Mouse (Mus musculus) neural tube, embryonic 14.5 days (tissue): Measurements from ENCODE around the gene BC017158. TPM values are rescaled to one million over a fixed set of nuclear protein-coding genes. Genes with fewer than 3 reads are reported as not detected.

Source experiments
- ATAC-seq: fragments of 200-750 bp; cut with Nextera tagmentation; 2 replicates; pipeline ENCODE4 v1.8.0; 2017; ENCODE audit warnings: low read depth, mild to moderate bottlenecking, moderate TSS enrichment, moderate library complexity
- H3K27ac ChIP-seq: fragments of 300-500 bp; sonication (generic); 2 replicates; pipeline ENCODE4 v1.5.1; 2014; ENCODE audit warnings: low read depth, mild to moderate bottlenecking, control low read depth, low read length, moderate library complexity, mixed read lengths
- H3K27me3 ChIP-seq: fragments of 300-500 bp; sonication (generic); 2 replicates; pipeline ENCODE4 v1.6.1; 2014; ENCODE audit warnings: low read length; ENCODE audit not compliant: control insufficient read depth, insufficient read depth
- H3K36me3 ChIP-seq: fragments of 300-500 bp; sonication (generic); 2 replicates; pipeline ENCODE4 v1.6.1; 2014; ENCODE audit warnings: low read length, mixed read lengths; ENCODE audit not compliant: control insufficient read depth, insufficient read depth
- H3K4me1 ChIP-seq: fragments of 300-500 bp; sonication (generic); 2 replicates; pipeline ENCODE4 v1.6.1; 2014; ENCODE audit warnings: low read length; ENCODE audit not compliant: control insufficient read depth, insufficient read depth
- H3K4me2 ChIP-seq: fragments of 300-500 bp; sonication (generic); 2 replicates; pipeline ENCODE4 v1.6.1; 2014; ENCODE audit warnings: mild to moderate bottlenecking, low read depth, low read length, control low read depth
- H3K4me3 ChIP-seq: fragments of 300-500 bp; sonication (generic); 2 replicates; pipeline ENCODE4 v1.5.1; 2014; ENCODE audit warnings: low read depth, low read length, control low read depth, mixed read lengths
- H3K9ac ChIP-seq: fragments of 300-500 bp; sonication (generic); replicated peaks from 2 replicates; pipeline ENCODE4 v1.6.1; 2014; ENCODE audit warnings: low read depth, mild to moderate bottlenecking, control low read depth, low read length, mixed read lengths
- H3K9me3 ChIP-seq: fragments of 300-500 bp; sonication (generic); 2 replicates; pipeline ENCODE4 v1.6.1; 2016; ENCODE audit warnings: low read length; ENCODE audit not compliant: control insufficient read depth
- WGBS: fragments of 180-500 bp; shearing (Covaris S2); extraction: QIAGEN DNeasy Blood & Tissue Kit; methylation state at CpG from one replicate; pipeline ENCODE4 v1.1.7; 2014; 5-methylcytosine and 5-hydroxymethylcytosine counted together
- polyA plus RNA-seq: library from polyadenylated mRNA; unstranded; fragments of >200 nt; fragmentation: Nextera tagmentation; extraction: Ambion mirVana; gene quantifications from 2 replicates; pipeline ENCODE4 v1.2.1, GENCODE M21; 2014

The BC017158 gene
- polyA plus RNA-seq, 1 experiment from 2014 or later: 27.9 TPM

- Histone ChIP-seq H3K4me2 (peak overlapping the region; percentile 82), H3K36me3 (no peaks in the 10 kb centered on the region), H3K4me3 (peak overlapping the region; percentile 79; the same call in 1 of the 2 replicates), H3K9ac (no peak overlapping the region), H3K27me3 (no peaks in the 10 kb centered on the region), H3K27ac (no peak overlapping the region), H3K4me1 (peaks cover 12% of the 10 kb centered on the region), H3K9me3 (no peaks in the 10 kb centered on the region)
- no peak for ATAC-seq
- 80% methylated on average over 8 of the region's 8 CpGs for WGBS
These were observed 742 bp upstream of the BC017158 start for GRCm38 (mm10) chr7:128298481-128299342.

GRCm38 (mm10) chr7:128297291-128297616, 716 bp downstream of the BC017158 start:
- peaks cover 12% of the 10 kb centered on the region for H3K4me1 ChIP-seq
- no peaks in the 10 kb centered on the region for H3K27me3 ChIP-seq
- H3K4me3 ChIP-seq: peak overlapping the region; percentile 79
- peak overlapping the region; percentile 83 for H3K9ac ChIP-seq
- no peaks in the 10 kb centered on the region for H3K36me3 ChIP-seq
- H3K4me2 ChIP-seq: peak overlapping the region; percentile 82
- peak overlapping the region; percentile 50; the same call in 1 of the 2 replicates for H3K27ac ChIP-seq
- no peak for ATAC-seq
- 37% methylated on average over 10 of the region's 10 CpGs for WGBS
- no peaks in the 10 kb centered on the region for H3K9me3 ChIP-seq

- H3K27ac ChIP-seq: no peak overlapping the region
- no peaks in the 10 kb centered on the region for H3K27me3 ChIP-seq
- 65% methylated on average over 3 of the region's 3 CpGs for WGBS
- H3K4me3 ChIP-seq: no peak overlapping the region
- no peaks in the 10 kb centered on the region for H3K36me3 ChIP-seq
- no peaks in the 10 kb centered on the region for H3K9me3 ChIP-seq
- H3K4me2 ChIP-seq: no peak overlapping the region
- peaks cover 12% of the 10 kb centered on the region for H3K4me1 ChIP-seq
- ATAC-seq: no peak
- H3K9ac ChIP-seq: no peak overlapping the region
These were observed 1.5 kb downstream of the BC017158 start for GRCm38 (mm10) chr7:128296514-128296913.

GRCm38 (mm10) chr7:128294785-128295184, 3.2 kb downstream of the BC017158 start:
- H3K36me3 ChIP-seq: no peaks in the 10 kb centered on the region
- 90% methylated on average over 10 of the region's 10 CpGs for WGBS
- no peak overlapping the region for H3K9ac ChIP-seq
- no peaks in the 10 kb centered on the region for H3K9me3 ChIP-seq
- no peak for ATAC-seq
- no peak overlapping the region for H3K27ac ChIP-seq
- H3K4me1 ChIP-seq: peaks cover 12% of the 10 kb centered on the region
- no peaks in the 10 kb centered on the region for H3K27me3 ChIP-seq
- H3K4me2 ChIP-seq: no peak overlapping the region
- H3K4me3 ChIP-seq: no peak overlapping the region

- no peaks in the 10 kb centered on the region for H3K27me3 ChIP-seq
- H3K27ac ChIP-seq: no peak overlapping the region
- H3K9ac ChIP-seq: 0 out of 2 replicates have a peak overlapping the region, but pooled peaks have one; percentile 8
- 22% methylated on average over 9 of the region's 9 CpGs for WGBS
- peaks cover 12% of the 10 kb centered on the region; the same call in 1 of the 2 replicates for H3K36me3 ChIP-seq
- no peaks in the 10 kb centered on the region for H3K4me1 ChIP-seq
- H3K4me3 ChIP-seq: no peak overlapping the region
- H3K9me3 ChIP-seq: no peaks in the 10 kb centered on the region
- no peak overlapping the region for H3K4me2 ChIP-seq
- no peak for ATAC-seq
These were observed 8.9 kb downstream of the BC017158 start for GRCm38 (mm10) chr7:128288923-128289544.

- Histone ChIP-seq H3K4me3 (no peak overlapping the region), H3K9me3 (no peaks in the 10 kb centered on the region), H3K36me3 (peaks cover 17% of the 10 kb centered on the region; the same call in 1 of the 2 replicates), H3K4me1 (no peaks in the 10 kb centered on the region), H3K27me3 (no peaks in the 10 kb centered on the region), H3K4me2 (no peak overlapping the region), H3K9ac (no peak overlapping the region), H3K27ac (no peak overlapping the region)
- no peak for ATAC-seq
- 87% methylated on average over 8 of the region's 8 CpGs for WGBS
These were observed 12.9 kb downstream of the BC017158 start for GRCm38 (mm10) chr7:128285060-128285459.

GRCm38 (mm10) chr7:128284047-128284446, 13.9 kb downstream of the BC017158 start:
- H3K36me3 ChIP-seq: peaks cover 17% of the 10 kb centered on the region; the same call in 1 of the 2 replicates
- H3K4me1 ChIP-seq: no peaks in the 10 kb centered on the region
- no peaks in the 10 kb centered on the region for H3K9me3 ChIP-seq
- H3K9ac ChIP-seq: no peak overlapping the region
- H3K27ac ChIP-seq: no peak overlapping the region; the same call in 1 of the 2 replicates
- H3K4me3 ChIP-seq: no peak overlapping the region
- no peak overlapping the region for H3K4me2 ChIP-seq
- no peak for ATAC-seq
- no peaks in the 10 kb centered on the region for H3K27me3 ChIP-seq
- WGBS: 35% methylated on average over 5 of the region's 5 CpGs

- Histone ChIP-seq H3K9ac (no peak overlapping the region), H3K9me3 (no peaks in the 10 kb centered on the region), H3K36me3 (peaks cover 13% of the 10 kb centered on the region; the same call in 1 of the 2 replicates), H3K4me2 (no peak overlapping the region), H3K27ac (no peak overlapping the region), H3K4me3 (no peak overlapping the region), H3K4me1 (0 out of 2 replicates have a peak, but pooled peaks cover 3% of the 10 kb centered on the region), H3K27me3 (no peaks in the 10 kb centered on the region)
- WGBS: 11% methylated on average over 7 of the region's 7 CpGs
- no peak for ATAC-seq
These were observed 15.3 kb downstream of the BC017158 start for GRCm38 (mm10) chr7:128282532-128283244.
